Mouse (Mus musculus) midbrain, embryonic 10.5 days (tissue): ENCODE measurements at regions not wholly inside any gene's neighbourhood (a gene's known extent, or its start where the extent isn't known, plus 50 kb on each side); places are given as distances from the start of the nearest gene placed in this dataset.

Experiments used
- DNase-seq: peaks from one replicate; pipeline ENCODE4 v3.0.0-alpha.2; 2017; ENCODE audit warnings: low spot score
- H3K27ac ChIP-seq: fragments of 300-500 bp; sonication (generic); replicated peaks from 2 replicates; pipeline ENCODE4 v1.5.1; 2016; ENCODE audit warnings: mild to moderate bottlenecking
- H3K27me3 ChIP-seq: fragments of 300-500 bp; sonication (generic); 2 replicates; pipeline ENCODE4 v1.6.1; 2016; ENCODE audit warnings: low read depth, mild to moderate bottlenecking; ENCODE audit not compliant: poor library complexity, severe bottlenecking
- H3K36me3 ChIP-seq: fragments of 300-500 bp; sonication (generic); 2 replicates; pipeline ENCODE4 v1.6.1; 2016; ENCODE audit warnings: mild to moderate bottlenecking, moderate library complexity
- H3K4me1 ChIP-seq: fragments of 300-500 bp; sonication (generic); 2 replicates; pipeline ENCODE4 v1.6.1; 2016
- H3K4me3 ChIP-seq: fragments of 300-500 bp; sonication (generic); 2 replicates; pipeline ENCODE4 v1.5.1; 2016; ENCODE audit warnings: mild to moderate bottlenecking, moderate library complexity
- H3K9me3 ChIP-seq: fragments of 300-500 bp; sonication (generic); replicated peaks from 2 replicates; pipeline ENCODE4 v1.6.1; 2016; ENCODE audit warnings: mild to moderate bottlenecking
- WGBS: fragments of 180-500 bp; shearing (Covaris S2); methylation state at CpG from one replicate; pipeline ENCODE4 v1.1.7; 2016; 5-methylcytosine and 5-hydroxymethylcytosine counted together

DNA sequence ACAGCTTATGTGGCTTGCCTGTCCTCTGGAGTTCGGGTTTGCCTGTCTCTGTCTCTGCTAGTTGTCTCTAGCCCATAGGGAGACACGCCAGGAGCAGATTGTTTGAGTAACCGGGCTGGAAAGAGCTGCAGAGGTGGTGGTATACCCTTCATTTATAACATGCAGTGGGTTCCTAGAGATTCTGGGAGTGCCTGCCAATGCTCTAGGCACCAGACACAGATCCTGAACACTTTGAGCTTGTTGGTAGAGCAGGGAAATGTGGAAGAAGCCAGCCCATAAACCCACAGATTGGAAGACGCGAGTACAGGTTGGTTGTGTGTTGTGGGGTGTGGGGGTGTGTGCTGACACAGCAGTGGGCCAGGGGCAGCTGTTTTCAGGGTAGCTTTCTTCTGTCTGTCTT lies 255.9 kb downstream of the Diras2 start:
- WGBS = 78% methylated on average over 5 of the region's 5 CpGs
- no peak overlapping the region; the same call in 1 of the 2 replicates for H3K27ac ChIP-seq
- no peaks in the 10 kb centered on the region for H3K9me3 ChIP-seq
- H3K36me3 ChIP-seq = no peaks in the 10 kb centered on the region
- H3K4me3 ChIP-seq = no peak overlapping the region
- peaks cover 4% of the 10 kb centered on the region for H3K4me1 ChIP-seq
- peaks cover 9% of the 10 kb centered on the region; the same call in 1 of the 2 replicates for H3K27me3 ChIP-seq
- no peak for DNase-seq

DNA sequence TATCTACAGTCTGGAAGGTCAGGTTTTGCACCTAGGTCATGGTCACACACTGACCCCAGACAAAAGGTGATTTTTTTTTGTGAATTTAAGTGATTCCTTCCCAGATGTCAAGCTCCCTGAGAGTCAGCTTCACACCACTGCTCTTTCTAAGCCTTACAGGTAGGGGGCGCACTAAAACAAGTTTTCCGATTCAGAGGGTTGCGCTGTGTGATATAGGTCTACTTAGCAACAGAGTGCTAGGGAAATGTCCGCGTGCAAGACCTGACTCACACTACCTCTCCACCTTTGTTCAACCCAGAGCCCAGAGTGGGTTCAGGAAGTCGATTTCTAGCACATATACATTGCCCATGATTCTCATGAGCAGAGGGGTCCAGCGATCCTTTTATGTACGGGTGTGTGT lies 255.4 kb downstream of the Diras2 start:
- Histone ChIP-seq H3K36me3 (no peaks in the 10 kb centered on the region), H3K9me3 (no peaks in the 10 kb centered on the region), H3K4me3 (peak overlapping the region; percentile 34), H3K4me1 (peaks cover 4% of the 10 kb centered on the region), H3K27ac (0 out of 2 replicates have a peak overlapping the region, but pooled peaks have one; percentile 33), H3K27me3 (peaks cover 9% of the 10 kb centered on the region; the same call in 1 of the 2 replicates)
- peak; percentile 57 for DNase-seq
- WGBS = 15% methylated on average over 8 of the region's 8 CpGs

- no peak overlapping the region for H3K4me3 ChIP-seq
- H3K27me3 ChIP-seq = peaks cover 9% of the 10 kb centered on the region; the same call in 1 of the 2 replicates
- no peak for DNase-seq
- 88% methylated on average over 3 of the region's 3 CpGs for WGBS
- peaks cover 4% of the 10 kb centered on the region for H3K4me1 ChIP-seq
- H3K36me3 ChIP-seq = no peaks in the 10 kb centered on the region
- no peaks in the 10 kb centered on the region for H3K9me3 ChIP-seq
- no peak overlapping the region for H3K27ac ChIP-seq
Measured at GRCm38 (mm10) chr13:52277195-52277594, 253.9 kb downstream of the Diras2 start.

GRCm38 (mm10) chr13:52278831-52279230 lies 252.2 kb downstream of the Diras2 start:
- no peaks in the 10 kb centered on the region for H3K36me3 ChIP-seq
- H3K4me1 ChIP-seq = peaks cover 4% of the 10 kb centered on the region
- no peak overlapping the region for H3K4me3 ChIP-seq
- no peak overlapping the region for H3K27ac ChIP-seq
- no peak for DNase-seq
- H3K9me3 ChIP-seq = no peaks in the 10 kb centered on the region
- peaks cover 9% of the 10 kb centered on the region; the same call in 1 of the 2 replicates for H3K27me3 ChIP-seq
- WGBS = 87% methylated on average over 1 of the region's 1 CpGs

DNA sequence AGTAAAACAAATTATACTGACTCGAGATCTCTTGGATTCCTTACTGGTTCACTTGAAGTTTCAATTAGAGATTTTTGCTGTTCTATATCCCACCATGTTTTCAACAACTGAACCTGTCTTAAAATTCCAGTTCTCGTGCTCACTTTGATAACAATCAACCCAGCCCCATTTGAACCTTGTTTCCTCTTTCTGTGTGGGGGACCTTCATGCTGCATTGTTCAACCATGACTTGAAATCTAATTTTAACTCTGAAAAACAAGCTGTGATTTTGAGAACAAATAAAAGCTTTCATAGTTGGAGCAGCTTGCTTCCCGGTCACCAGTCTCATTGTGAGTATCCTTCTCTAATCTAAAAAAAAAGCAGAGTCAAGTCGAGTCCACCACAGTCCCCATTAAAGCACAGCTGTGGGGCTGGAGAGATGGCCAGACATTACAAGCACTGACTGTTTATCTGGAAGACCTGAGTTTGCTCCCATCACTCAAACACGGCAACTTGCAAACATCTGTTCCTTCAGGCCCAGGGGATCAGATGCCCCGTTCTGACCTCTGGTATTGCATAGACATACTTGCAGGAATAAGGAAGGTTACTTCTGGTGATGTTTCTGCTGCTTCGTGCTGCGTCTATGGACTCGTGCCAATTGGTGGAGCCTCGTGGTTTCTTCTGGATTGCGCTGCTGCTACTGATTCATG lies 251.7 kb downstream of the Diras2 start:
- Histone ChIP-seq H3K36me3 (no peaks in the 10 kb centered on the region), H3K27ac (no peak overlapping the region), H3K4me1 (peaks cover 4% of the 10 kb centered on the region), H3K9me3 (no peaks in the 10 kb centered on the region), H3K27me3 (peaks cover 9% of the 10 kb centered on the region; the same call in 1 of the 2 replicates), H3K4me3 (no peak overlapping the region)
- DNase-seq = no peak
- 84% methylated on average over 11 of the region's 11 CpGs for WGBS

DNA sequence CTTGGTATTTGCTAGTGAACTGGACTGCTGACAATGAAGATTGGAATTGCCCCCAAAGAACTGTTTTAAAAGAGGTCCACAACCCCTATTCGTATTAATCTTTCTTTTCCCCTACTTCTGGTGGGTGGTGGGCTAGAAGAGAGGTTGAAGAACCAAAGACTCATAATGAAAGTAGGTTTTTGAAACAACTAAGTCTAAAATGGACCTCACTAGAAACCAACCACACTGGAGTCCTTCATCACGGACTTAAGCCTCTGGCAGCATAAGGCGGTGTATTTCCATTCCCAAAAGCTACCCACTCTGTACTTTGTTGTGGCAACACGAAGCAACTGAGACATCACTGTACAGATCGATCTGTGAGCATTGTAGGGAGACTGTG lies 251.1 kb downstream of the Diras2 start:
- H3K4me3 ChIP-seq = no peak overlapping the region
- no peaks in the 10 kb centered on the region for H3K36me3 ChIP-seq
- H3K27me3 ChIP-seq = peaks cover 9% of the 10 kb centered on the region; the same call in 1 of the 2 replicates
- DNase-seq = no peak
- H3K4me1 ChIP-seq = peaks cover 4% of the 10 kb centered on the region
- 88% methylated on average over 5 of the region's 5 CpGs for WGBS
- H3K9me3 ChIP-seq = no peaks in the 10 kb centered on the region
- H3K27ac ChIP-seq = no peak overlapping the region

DNA sequence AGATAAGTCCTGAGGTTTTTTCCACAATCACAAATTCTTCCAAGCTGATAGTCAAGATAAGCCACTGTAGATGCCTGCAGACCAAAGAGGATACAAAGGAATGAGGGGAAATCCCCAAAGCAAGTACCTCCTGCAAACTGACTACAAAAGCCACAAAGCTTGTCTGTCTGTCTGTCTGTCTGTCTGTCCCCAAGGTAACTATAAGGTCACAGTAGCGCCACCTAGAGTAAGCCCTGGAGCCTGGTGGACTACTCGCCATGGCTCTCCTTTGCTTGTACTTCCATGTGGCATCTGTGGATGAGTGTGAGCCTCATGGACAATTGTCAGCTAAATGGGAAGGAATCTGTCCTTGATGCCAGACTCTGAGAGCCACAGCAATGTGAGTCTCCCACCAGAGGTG lies 249.8 kb downstream of the Diras2 start:
- Histone ChIP-seq H3K4me1 (no peaks in the 10 kb centered on the region), H3K36me3 (no peaks in the 10 kb centered on the region), H3K27ac (no peak overlapping the region), H3K27me3 (peaks cover 8% of the 10 kb centered on the region; the same call in 1 of the 2 replicates), H3K4me3 (no peak overlapping the region), H3K9me3 (no peaks in the 10 kb centered on the region)
- no peak for DNase-seq
- WGBS = 68% methylated on average over 2 of the region's 2 CpGs

GRCm38 (mm10) chr13:52282500-52282899 lies 248.6 kb downstream of the Diras2 start:
- Histone ChIP-seq H3K27me3 (peaks cover under 1% of the 10 kb centered on the region; the same call in 1 of the 2 replicates), H3K27ac (no peak overlapping the region), H3K36me3 (no peaks in the 10 kb centered on the region), H3K9me3 (no peaks in the 10 kb centered on the region), H3K4me3 (no peak overlapping the region), H3K4me1 (0 out of 2 replicates have a peak, but pooled peaks cover 3% of the 10 kb centered on the region)
- WGBS = 89% methylated on average over 13 of the region's 13 CpGs
- no peak for DNase-seq

DNA sequence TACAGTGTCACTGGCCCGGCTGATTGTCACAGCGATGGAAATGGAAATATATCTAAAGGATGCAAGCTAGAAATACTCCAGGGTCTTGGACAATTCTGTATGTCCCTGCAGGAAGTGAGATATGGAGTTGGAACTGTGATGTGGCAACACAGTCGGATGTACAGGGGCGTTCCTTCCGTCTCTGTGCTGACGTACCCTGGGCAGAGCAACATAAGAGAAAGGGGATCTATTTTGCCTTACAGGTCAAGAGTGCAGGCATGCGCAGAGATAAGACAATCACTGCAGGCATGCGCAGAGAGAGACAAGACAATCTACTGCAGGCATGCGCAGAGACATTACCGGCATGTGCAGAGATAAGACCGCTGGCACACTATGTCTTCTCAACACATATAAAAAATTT lies 247.6 kb downstream of the Diras2 start:
- no peaks in the 10 kb centered on the region for H3K9me3 ChIP-seq
- 88% methylated on average over 11 of the region's 11 CpGs for WGBS
- no peak overlapping the region for H3K27ac ChIP-seq
- no peak overlapping the region for H3K4me3 ChIP-seq
- peaks cover 5% of the 10 kb centered on the region; the same call in 1 of the 2 replicates for H3K4me1 ChIP-seq
- no peak for DNase-seq
- H3K27me3 ChIP-seq = no peaks in the 10 kb centered on the region
- no peaks in the 10 kb centered on the region for H3K36me3 ChIP-seq

DNA sequence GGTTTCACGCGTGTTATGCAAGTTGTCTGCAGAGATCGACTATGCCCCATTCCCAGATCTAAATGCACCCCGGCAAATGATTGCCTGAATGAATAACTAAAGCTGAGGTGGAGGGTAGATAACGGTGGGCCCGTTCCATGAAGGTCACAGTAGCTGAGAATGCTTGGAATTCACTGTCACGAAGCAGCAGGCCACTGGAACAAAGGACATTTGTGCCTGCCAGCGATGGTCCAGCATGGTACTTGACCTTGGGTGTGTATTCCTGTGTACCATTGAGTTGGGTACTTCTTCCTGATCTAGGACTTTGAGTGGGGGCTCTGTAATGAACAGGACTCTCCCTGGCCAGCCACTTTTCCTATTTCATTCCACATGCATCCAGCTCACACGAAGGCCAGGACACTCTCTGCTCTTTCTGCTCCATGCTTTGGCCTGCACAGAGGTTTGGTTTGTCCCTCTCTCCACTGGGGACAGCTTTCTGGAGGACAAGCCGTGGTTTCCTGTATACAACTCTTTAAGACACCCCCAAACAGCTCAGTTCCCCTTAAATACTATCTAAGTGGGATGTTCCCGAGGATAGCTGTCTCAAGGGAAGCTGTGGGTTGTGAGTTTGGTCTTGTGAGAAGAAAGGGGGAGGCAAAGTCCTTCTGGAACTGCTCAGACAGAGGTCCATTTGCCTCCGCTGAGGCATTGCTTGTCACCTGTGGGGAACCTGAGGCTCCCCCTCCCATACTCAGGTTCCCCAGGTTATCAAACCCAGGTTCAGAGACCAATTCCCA lies 246.9 kb downstream of the Diras2 start:
- no peaks in the 10 kb centered on the region for H3K27me3 ChIP-seq
- no peaks in the 10 kb centered on the region for H3K9me3 ChIP-seq
- H3K36me3 ChIP-seq = no peaks in the 10 kb centered on the region
- no peak overlapping the region for H3K27ac ChIP-seq
- no peak for DNase-seq
- 85% methylated on average over 12 of the region's 12 CpGs for WGBS
- no peak overlapping the region for H3K4me3 ChIP-seq
- H3K4me1 ChIP-seq = peaks cover 7% of the 10 kb centered on the region; the same call in 1 of the 2 replicates

DNA sequence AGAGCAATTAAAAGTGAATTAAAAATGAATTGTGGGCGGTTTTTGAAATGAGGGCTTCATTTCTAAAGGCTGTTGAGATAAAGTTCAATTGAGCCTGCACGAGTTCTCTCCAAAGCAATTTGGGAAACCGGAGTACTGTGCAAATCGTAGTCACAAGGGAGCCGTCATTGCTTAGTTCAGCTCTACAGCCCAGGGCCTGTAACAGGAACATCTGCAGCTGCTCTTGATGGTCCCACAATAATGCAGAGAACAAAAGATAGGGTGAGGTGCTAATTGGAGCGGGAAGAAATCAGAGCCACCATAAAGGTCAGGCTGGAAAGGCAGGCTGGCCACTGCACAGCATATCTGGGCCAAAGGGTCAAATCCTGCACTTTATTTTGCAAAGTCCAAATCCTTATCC lies 242.7 kb downstream of the Diras2 start:
- Histone ChIP-seq H3K9me3 (no peaks in the 10 kb centered on the region), H3K4me1 (peaks cover 7% of the 10 kb centered on the region; the same call in 1 of the 2 replicates), H3K27ac (no peak overlapping the region), H3K27me3 (no peaks in the 10 kb centered on the region), H3K36me3 (no peaks in the 10 kb centered on the region), H3K4me3 (no peak overlapping the region)
- 79% methylated on average over 6 of the region's 6 CpGs for WGBS
- no peak for DNase-seq

GRCm38 (mm10) chr13:52295847-52296246 lies 235.2 kb downstream of the Diras2 start:
- no peak overlapping the region for H3K27ac ChIP-seq
- H3K36me3 ChIP-seq = no peaks in the 10 kb centered on the region
- H3K9me3 ChIP-seq = no peaks in the 10 kb centered on the region; the same call in 1 of the 2 replicates
- H3K4me1 ChIP-seq = peaks cover 14% of the 10 kb centered on the region
- no peak for DNase-seq
- no peak overlapping the region for H3K4me3 ChIP-seq
- H3K27me3 ChIP-seq = no peaks in the 10 kb centered on the region; the same call in 1 of the 2 replicates
- WGBS = 94% methylated on average over 15 of the region's 15 CpGs
